Mouse (Mus musculus) small intestine, adult 2 months (tissue): ENCODE data around the gene Gpc6. TPM values are rescaled to one million over a fixed set of nuclear protein-coding genes. Genes with fewer than 3 reads are reported as not detected.

Source experiments
- H3K27ac ChIP-seq: fragments of 200-500 bp; 2 replicates; pipeline ENCODE4 v1.5.1; 2012; ENCODE audit warnings: low read depth, low read length, control low read depth, inconsistent platforms; ENCODE audit not compliant: insufficient read depth
- H3K27me3 ChIP-seq: fragments of 200-500 bp; 2 replicates; pipeline ENCODE4 v1.6.1; 2012; ENCODE audit warnings: mild to moderate bottlenecking, moderate library complexity, low read length, inconsistent platforms; ENCODE audit not compliant: control insufficient read depth, insufficient read depth
- H3K36me3 ChIP-seq: fragments of 200-500 bp; 2 replicates; pipeline ENCODE4 v1.6.1; 2012; ENCODE audit warnings: mild to moderate bottlenecking, low read length, control low read depth, inconsistent platforms; ENCODE audit not compliant: control insufficient read depth, insufficient read depth
- H3K4me1 ChIP-seq: fragments of 200-500 bp; 2 replicates; pipeline ENCODE4 v1.6.1; 2012; ENCODE audit warnings: low read length, inconsistent platforms, mixed read lengths; ENCODE audit not compliant: control insufficient read depth, insufficient read depth, insufficient read length
- H3K4me3 ChIP-seq: fragments of 200-500 bp; 2 replicates; pipeline ENCODE4 v1.5.1; 2012; ENCODE audit warnings: low read depth, mild to moderate bottlenecking, control low read depth, inconsistent platforms, low read length, moderate library complexity
- CTCF ChIP-seq: fragments of 200-500 bp; IDR thresholded peaks from 2 replicates; pipeline ENCODE4 v1.5.1; 2012; ENCODE audit warnings: low read depth, mild to moderate bottlenecking, control low read depth, inconsistent platforms, low read length, moderate library complexity, mixed read lengths; ENCODE audit not compliant: insufficient replicate concordance, insufficient read length; ENCODE audit errors: extremely low read depth
- POLR2A ChIP-seq: fragments of 200-500 bp; IDR thresholded peaks from 2 replicates; pipeline ENCODE4 v1.6.1; 2012; ENCODE audit warnings: low read depth, mild to moderate bottlenecking, control low read depth, inconsistent platforms, low read length, moderate library complexity
- WGBS: fragments of 180-500 bp; shearing (Covaris S2); methylation state at CpG from one replicate; pipeline ENCODE4 v1.1.7; 2018; 5-methylcytosine and 5-hydroxymethylcytosine counted together
- polyA plus RNA-seq: library from polyadenylated mRNA; depleted of rRNA; stranded (reverse); fragments of >200 nt; gene quantifications from 2 replicates; pipeline ENCODE4 v1.2.3, GENCODE M21; 2012

Gene Gpc6
- polyA plus RNA-seq, 1 experiment, result 0.81 TPM

DNA sequence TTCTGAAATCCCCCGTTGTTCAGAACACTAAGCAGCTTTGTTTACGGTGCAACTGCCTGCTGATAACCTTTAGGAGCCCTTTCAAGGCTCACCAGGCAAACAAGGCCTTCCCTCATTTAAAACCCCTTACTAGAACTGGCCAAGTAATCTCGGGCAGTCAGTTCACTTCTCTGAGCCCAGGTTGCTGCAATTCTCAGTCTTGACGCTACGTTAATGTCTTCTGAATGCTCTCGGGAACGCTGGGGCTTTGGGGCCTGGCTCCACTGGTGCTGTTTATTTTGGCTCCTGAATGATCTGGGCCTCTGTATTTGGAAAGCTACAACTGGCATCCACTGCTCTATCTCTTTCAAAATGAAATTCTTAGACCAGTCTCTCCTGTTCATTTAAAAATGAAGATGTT, 985.2 kb downstream of the Gpc6 start:
- H3K36me3 ChIP-seq, result no peaks in the 10 kb centered on the region
- no peak overlapping the region for H3K27ac ChIP-seq
- no peak overlapping the region for H3K4me3 ChIP-seq
- TF ChIP-seq CTCF, result no peak
- no peak for TF ChIP-seq POLR2A
- no peaks in the 10 kb centered on the region for H3K27me3 ChIP-seq
- no peaks in the 10 kb centered on the region for H3K4me1 ChIP-seq
- 37% methylated on average over 7 of the region's 7 CpGs for WGBS

GRCm38 (mm10) chr14:117912624-117913270, 987.6 kb downstream of the Gpc6 start:
- no peak overlapping the region for H3K4me3 ChIP-seq
- WGBS, result 81% methylated on average over 10 of the region's 10 CpGs
- no peak overlapping the region for H3K27ac ChIP-seq
- H3K27me3 ChIP-seq, result no peaks in the 10 kb centered on the region
- TF ChIP-seq CTCF, result no peak
- TF ChIP-seq POLR2A, result no peak
- no peaks in the 10 kb centered on the region for H3K36me3 ChIP-seq
- no peaks in the 10 kb centered on the region for H3K4me1 ChIP-seq

- no peak overlapping the region for H3K27ac ChIP-seq
- TF ChIP-seq POLR2A (no peak), CTCF (no peak)
- H3K36me3 ChIP-seq, result no peaks in the 10 kb centered on the region
- no peak overlapping the region for H3K4me3 ChIP-seq
- no peaks in the 10 kb centered on the region for H3K4me1 ChIP-seq
- WGBS, result 87% methylated on average over 8 of the region's 8 CpGs
- H3K27me3 ChIP-seq, result no peaks in the 10 kb centered on the region
Measured at GRCm38 (mm10) chr14:117916577-117916976, 991.5 kb downstream of the Gpc6 start.

- Histone ChIP-seq H3K4me1 (no peaks in the 10 kb centered on the region), H3K27me3 (no peaks in the 10 kb centered on the region), H3K4me3 (no peak overlapping the region), H3K27ac (no peak overlapping the region), H3K36me3 (no peaks in the 10 kb centered on the region)
- TF ChIP-seq CTCF, result no peak
- no peak for TF ChIP-seq POLR2A
- WGBS, result 92% methylated on average over 10 of the region's 10 CpGs
Measured at GRCm38 (mm10) chr14:117918724-117919123, 993.6 kb downstream of the Gpc6 start.

DNA sequence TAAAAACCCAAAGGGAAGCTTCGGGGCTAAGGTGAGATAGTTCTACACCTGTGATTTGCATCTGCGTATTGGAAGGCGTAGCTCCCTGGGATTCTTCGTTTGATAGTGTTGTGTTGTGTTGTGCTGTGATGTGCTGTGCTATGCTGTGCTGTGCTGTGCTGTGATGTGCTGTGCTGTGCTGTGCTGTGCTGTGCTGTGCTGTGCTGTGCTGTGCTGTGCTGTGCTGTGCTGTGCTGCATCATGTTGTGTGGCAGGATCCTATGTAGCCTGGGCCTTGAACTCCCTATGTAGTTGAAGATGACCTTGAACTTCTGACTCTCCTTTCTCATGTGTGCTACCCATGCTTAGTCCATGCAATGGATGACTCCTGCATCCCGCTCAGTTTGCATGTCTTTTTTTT, 994.5 kb downstream of the Gpc6 start:
- 88% methylated on average over 5 of the region's 5 CpGs for WGBS
- Histone ChIP-seq H3K27me3 (no peaks in the 10 kb centered on the region), H3K4me1 (no peaks in the 10 kb centered on the region), H3K36me3 (no peaks in the 10 kb centered on the region), H3K4me3 (no peak overlapping the region), H3K27ac (no peak overlapping the region)
- no peak for TF ChIP-seq CTCF
- no peak for TF ChIP-seq POLR2A

DNA sequence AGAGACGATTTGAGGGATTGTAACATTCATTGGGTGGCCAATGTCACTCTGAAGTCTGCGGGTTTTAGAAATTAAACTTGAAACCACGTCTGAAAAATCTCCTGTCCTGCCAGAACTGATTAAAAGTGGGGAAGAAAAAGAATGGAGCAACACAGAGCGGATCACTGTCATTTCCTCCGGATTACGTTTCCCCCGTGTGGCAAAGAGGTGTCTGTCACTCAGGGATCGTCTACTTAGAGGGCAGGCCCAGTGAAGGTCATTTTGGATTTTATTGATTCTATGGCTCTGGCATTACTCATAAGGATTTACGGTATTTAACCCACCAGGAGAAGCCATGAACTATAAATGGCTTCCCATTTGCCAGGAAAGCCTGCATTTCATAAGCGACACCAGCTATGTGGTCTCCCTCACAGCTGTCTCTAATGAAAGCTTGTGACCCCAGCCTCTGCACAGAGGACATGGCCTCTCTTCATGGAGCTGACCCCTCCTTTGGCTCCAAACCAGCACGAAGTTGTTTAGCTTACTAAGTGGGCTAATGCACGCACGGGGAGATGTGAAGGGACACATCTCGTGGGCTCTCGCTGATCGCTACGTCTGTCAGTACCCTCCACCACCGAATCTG, 996.4 kb downstream of the Gpc6 start:
- WGBS, result 77% methylated on average over 18 of the region's 18 CpGs
- TF ChIP-seq POLR2A, result no peak
- TF ChIP-seq CTCF, result no peak
- Histone ChIP-seq H3K4me3 (no peak overlapping the region), H3K4me1 (no peaks in the 10 kb centered on the region), H3K36me3 (no peaks in the 10 kb centered on the region), H3K27ac (no peak overlapping the region), H3K27me3 (no peaks in the 10 kb centered on the region)

- no peaks in the 10 kb centered on the region for H3K36me3 ChIP-seq
- no peak overlapping the region for H3K4me3 ChIP-seq
- H3K4me1 ChIP-seq, result no peaks in the 10 kb centered on the region
- no peak for TF ChIP-seq POLR2A
- TF ChIP-seq CTCF, result no peak
- no peak overlapping the region for H3K27ac ChIP-seq
- no peaks in the 10 kb centered on the region for H3K27me3 ChIP-seq
- 90% methylated on average over 8 of the region's 8 CpGs for WGBS
Measured at GRCm38 (mm10) chr14:117923667-117924066, 998.6 kb downstream of the Gpc6 start.
